Mouse (Mus musculus) CH12.LX (cell line): ENCODE data around the gene Lipe.

Source experiments
- BHLHE40 ChIP-seq: IDR thresholded peaks from 2 replicates; pipeline ENCODE4 v1.6.1; 2011; ENCODE audit warnings: mild to moderate bottlenecking, low read depth, low read length, improper control_type of control experiment
- CTCF ChIP-seq, 2 experiments: IDR thresholded peaks in 1 of 2; conservative IDR thresholded peaks in 1 of 2; 2 replicates each; pipeline ENCODE4 v1.5.1; 2011 to 2012; ENCODE audit warnings: low read depth in 2 of 2, low read length in 2 of 2, improper control_type of control experiment in 1 of 2, inconsistent platforms in 1 of 2, mild to moderate bottlenecking in 1 of 2, moderate library complexity in 1 of 2
- E2F4 ChIP-seq: IDR thresholded peaks from 2 replicates; pipeline ENCODE4 v1.6.1; 2011; ENCODE audit warnings: low read depth, low read length, improper control_type of control experiment; ENCODE audit not compliant: insufficient replicate concordance
- EP300 ChIP-seq: IDR thresholded peaks from 2 replicates; pipeline ENCODE4 v1.6.1; 2011; ENCODE audit warnings: low read length, improper control_type of control experiment
- MXI1 ChIP-seq: IDR thresholded peaks from 2 replicates; pipeline ENCODE4 v1.6.1; 2011; ENCODE audit warnings: mild to moderate bottlenecking, low read depth, low read length, improper control_type of control experiment
- NELFE ChIP-seq: IDR thresholded peaks from 2 replicates; pipeline ENCODE4 v1.6.1; 2011; ENCODE audit warnings: low read depth, low read length, improper control_type of control experiment
- NRF1 ChIP-seq: IDR thresholded peaks from 2 replicates; pipeline ENCODE4 v1.6.1; 2014; ENCODE audit warnings: low read depth, mild to moderate bottlenecking, inconsistent platforms, low read length, improper control_type of control experiment, moderate library complexity
- POLR2A ChIP-seq: IDR thresholded peaks from 2 replicates; pipeline ENCODE4 v1.6.1; 2011; ENCODE audit warnings: low read depth, mild to moderate bottlenecking, improper control_type of control experiment, low read length
- RAD21 ChIP-seq: IDR thresholded peaks from 2 replicates; pipeline ENCODE4 v1.6.1; 2011; ENCODE audit warnings: low read depth, mild to moderate bottlenecking, low read length, improper control_type of control experiment, moderate library complexity
- SIN3A ChIP-seq: IDR thresholded peaks from 2 replicates; pipeline ENCODE4 v1.6.1; 2012; ENCODE audit warnings: low read length, improper control_type of control experiment, inconsistent platforms
- TCF12 ChIP-seq: IDR thresholded peaks from 2 replicates; pipeline ENCODE4 v1.6.1; 2014; ENCODE audit warnings: low read depth, mild to moderate bottlenecking, inconsistent platforms, low read length, improper control_type of control experiment
- UBTF ChIP-seq: IDR thresholded peaks from 2 replicates; pipeline ENCODE4 v1.6.1; 2012; ENCODE audit warnings: low read depth, mild to moderate bottlenecking, inconsistent platforms, low read length, improper control_type of control experiment, moderate library complexity

GRCm38 (mm10) chr7:25394754-25395153, 3.8 kb downstream of the Lipe start:
- TF ChIP-seq BHLHE40: no peak
- TF ChIP-seq CTCF (conservative IDR thresholded peaks at IDR 0.05 in 1 of 2, IDR thresholded peaks at IDR 0.05 in 1 of 2; ENCODE audit: low read depth in 2 of 2, low read length in 2 of 2): no peak
- no peak for TF ChIP-seq NELFE
- no peak for TF ChIP-seq UBTF
- no peak for TF ChIP-seq POLR2A
- TF ChIP-seq E2F4: no peak
- TF ChIP-seq EP300: no peak
- TF ChIP-seq MXI1: no peak
- TF ChIP-seq TCF12: no peak
- no peak for TF ChIP-seq SIN3A
- TF ChIP-seq NRF1: no peak
- no peak for TF ChIP-seq RAD21
